Mouse (Mus musculus): ENCODE measurements around the gene Lcn2.
"Not testable (repeated sequence)": the region's sequence is repeated elsewhere in the genome, so short reads cannot be mapped to it uniquely, and the experiment has no call there.

Gene Lcn2

DNA sequence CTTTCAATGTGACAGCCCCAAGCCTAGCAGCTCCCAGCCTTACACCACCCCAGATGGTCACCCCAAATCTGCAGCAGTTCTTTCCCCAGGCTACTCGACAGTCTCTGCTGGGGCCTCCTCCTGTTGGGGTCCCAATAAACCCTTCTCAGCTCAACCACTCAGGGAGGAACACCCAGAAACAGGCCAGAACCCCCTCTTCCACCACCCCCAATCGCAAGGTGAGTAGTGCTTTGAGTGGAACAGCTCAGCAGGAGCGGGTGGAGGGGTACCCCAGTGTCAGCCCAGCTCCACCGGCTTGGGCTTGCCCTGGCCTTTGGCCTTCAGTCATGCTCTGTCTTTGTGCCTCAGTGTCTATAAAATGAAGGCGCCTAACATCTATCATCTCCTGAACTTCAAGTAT, 20.7 kb downstream of the Lcn2 start:
- no peak for DNase-seq (ENCODE audit: low spot score in 2 of 2)

DNA sequence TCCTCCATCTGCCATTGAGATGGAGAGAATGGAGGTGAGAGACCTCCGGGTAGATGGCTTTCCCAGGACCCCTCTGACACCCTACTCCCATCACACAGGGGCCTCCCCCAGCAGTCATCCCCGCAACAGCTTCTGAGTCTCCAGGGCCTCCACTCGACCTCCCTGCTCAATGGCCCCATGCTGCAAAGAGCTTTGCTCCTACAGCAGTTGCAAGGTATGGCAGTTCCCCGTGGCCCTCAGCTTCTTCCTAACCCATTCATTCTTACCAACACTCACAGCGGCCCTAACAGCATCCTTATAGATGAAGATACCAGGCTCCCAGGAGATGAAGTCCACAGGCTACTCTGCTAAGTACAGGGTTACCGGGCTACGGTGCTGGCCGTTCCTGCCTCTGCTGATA, 23.9 kb downstream of the Lcn2 start:
- no peak for DNase-seq (ENCODE audit: low spot score in 2 of 2)

GRCm38 (mm10) chr2:32363376-32364106, 24.5 kb downstream of the Lcn2 start:
- no peak for DNase-seq (ENCODE audit: low spot score in 2 of 2)

DNA sequence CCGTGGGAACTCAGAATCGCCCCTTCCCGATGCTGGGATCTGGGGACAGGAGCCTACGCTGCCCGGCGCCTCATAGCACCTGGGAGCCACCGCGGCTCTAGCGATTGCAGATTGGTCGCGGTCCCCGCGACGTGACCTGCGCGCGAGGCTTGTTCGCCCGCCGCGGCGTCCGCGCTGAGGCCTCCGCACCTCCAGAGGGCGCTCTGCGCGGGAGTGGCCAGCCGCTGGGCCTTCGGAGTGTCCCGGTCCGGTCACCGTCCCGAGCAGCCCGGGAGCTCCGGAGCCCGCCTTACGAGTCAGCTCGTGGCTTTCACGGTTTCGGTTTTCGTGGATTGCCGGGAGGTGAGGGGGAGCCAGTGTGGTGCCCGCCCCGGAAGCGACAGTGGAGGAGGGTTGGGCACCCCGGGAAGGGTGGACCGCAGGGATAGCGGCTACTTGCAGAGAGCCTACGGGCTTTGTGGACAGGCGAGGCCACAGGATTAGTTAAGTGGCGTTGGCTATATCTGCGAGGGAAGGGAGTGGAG, 25.2 kb downstream of the Lcn2 start:
- DNase-seq (ENCODE audit: low spot score in 2 of 2) = peak; percentile 78 to 86

GRCm38 (mm10) chr2:32362274-32362673, 25.8 kb downstream of the Lcn2 start:
- not testable (repeated sequence) for DNase-seq (ENCODE audit: low spot score in 2 of 2)

DNA sequence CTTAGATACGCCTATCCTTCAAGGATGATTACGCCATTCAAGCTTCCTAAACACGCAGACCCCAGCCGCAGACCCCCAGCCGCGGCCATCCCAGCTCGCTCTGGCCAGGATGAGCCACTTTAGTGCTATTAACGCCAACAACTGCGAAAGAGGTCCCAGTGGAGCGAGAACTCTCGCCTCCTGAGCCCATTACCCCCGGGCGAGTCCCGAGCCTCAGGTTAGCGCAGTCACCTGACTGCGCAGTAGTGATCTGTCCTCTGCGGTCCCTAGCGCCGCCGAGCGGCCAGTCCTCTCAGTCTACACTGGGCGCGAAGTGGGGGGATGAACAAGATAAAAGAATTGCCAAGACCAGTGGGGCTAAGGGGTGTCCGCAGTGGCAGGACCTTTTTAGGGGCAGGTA, 26.6 kb downstream of the Lcn2 start:
- DNase-seq (ENCODE audit: low spot score in 2 of 2) = peak; percentile 60 to 66

DNA sequence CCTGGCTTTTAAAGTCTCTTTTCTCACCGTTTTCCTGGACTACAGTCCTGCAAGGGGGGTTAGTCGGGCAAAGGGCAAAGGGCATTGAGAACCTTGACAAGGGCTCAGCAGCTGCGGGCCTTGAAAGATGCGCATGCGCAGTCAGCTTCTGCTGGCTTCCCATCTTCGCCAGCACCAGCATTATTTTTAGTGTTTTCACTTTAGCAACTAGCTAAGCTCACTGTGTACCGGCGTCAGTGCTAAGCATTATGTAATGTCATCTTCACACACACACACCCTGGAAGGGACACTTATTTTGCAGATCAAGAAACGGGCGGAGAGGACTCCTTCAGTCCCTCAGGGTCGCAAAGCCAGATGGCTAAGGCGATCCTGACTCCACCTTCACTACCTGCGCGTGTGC, 27.3 kb downstream of the Lcn2 start:
- peak; percentile 67 to 77 for DNase-seq (ENCODE audit: low spot score in 2 of 2)

GRCm38 (mm10) chr2:32358381-32358780, 29.7 kb downstream of the Lcn2 start:
- DNase-seq (ENCODE audit: low spot score in 2 of 2) = no peak

GRCm38 (mm10) chr2:32357710-32358109, 30.3 kb downstream of the Lcn2 start:
- no peak for DNase-seq (ENCODE audit: low spot score in 2 of 2)

DNA sequence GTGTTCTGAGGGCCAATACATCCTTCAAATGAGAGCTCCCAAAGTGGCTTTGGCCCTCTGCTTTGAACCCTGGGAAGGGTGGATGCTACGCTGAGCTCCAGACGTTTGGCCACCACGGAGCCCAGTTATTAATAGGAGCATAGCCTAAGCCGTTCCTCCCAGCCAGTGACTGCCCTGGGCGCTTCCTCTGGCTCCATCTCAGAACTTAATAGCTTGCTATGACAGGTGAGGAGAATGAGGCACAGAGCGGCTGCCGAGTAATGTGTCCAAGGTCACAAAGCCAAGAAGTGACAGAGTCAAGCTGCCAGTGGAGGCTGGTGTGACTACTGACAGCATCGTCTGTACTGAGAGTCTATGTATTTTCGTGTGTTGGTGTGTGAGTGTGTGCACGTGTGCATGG, 31.8 kb downstream of the Lcn2 start:
- DNase-seq (ENCODE audit: low spot score in 2 of 2) = no peak

DNA sequence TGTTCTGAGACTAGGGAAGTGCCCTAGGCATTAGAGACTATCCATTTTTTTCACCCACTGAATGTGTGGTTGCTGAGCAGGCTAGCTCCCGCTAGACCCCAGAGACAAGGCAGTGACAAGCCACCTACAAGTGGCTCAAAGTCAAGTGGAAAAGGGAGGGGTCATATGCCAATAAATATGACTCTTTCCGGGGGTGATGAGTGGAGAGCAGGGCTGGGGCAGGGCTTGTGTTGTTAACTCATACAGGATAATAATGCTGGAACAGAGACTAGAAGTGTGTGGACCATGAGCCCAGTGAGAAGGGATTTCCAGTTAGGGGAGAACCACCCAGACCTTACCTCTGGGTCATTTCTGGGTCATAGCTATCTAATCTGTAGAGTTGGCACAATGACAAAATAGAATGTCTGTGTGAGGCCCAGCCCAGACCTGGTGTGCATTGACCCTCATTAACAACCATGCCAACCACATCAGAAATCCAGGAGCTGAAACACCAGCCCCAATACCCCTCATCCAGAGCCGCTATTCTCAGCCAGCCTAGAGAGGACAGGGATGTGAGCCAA, 33.6 kb downstream of the Lcn2 start:
- DNase-seq (ENCODE audit: low spot score in 2 of 2) = no peak

DNA sequence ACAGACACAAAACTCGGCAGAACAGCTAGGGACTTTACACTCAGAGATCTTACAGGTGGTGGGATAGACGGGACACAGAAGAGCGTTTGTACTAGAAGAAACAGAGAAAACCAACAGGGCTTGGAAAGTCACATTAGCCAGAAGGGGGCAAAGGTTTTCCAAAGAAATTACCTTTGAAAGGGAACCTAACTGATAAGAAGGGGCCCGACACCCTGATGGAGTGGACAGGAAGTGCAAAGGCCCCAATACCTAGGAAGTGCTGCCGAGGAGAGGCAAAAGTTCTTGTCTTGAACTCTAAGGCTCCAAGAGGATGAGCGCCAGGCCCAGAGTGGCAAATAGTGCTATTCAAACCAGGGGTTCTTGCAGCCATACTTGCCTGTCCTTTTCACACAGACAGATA, 34.2 kb downstream of the Lcn2 start:
- DNase-seq (ENCODE audit: low spot score in 2 of 2) = no peak

- DNase-seq (ENCODE audit: low spot score in 2 of 2) = peak; percentile 84 to 93
Measured at GRCm38 (mm10) chr2:32353007-32353542, 35.0 kb downstream of the Lcn2 start, which contains the start of gene Dnm1. Dnm1 (minus strand) TSS chr2:32353338.

DNA sequence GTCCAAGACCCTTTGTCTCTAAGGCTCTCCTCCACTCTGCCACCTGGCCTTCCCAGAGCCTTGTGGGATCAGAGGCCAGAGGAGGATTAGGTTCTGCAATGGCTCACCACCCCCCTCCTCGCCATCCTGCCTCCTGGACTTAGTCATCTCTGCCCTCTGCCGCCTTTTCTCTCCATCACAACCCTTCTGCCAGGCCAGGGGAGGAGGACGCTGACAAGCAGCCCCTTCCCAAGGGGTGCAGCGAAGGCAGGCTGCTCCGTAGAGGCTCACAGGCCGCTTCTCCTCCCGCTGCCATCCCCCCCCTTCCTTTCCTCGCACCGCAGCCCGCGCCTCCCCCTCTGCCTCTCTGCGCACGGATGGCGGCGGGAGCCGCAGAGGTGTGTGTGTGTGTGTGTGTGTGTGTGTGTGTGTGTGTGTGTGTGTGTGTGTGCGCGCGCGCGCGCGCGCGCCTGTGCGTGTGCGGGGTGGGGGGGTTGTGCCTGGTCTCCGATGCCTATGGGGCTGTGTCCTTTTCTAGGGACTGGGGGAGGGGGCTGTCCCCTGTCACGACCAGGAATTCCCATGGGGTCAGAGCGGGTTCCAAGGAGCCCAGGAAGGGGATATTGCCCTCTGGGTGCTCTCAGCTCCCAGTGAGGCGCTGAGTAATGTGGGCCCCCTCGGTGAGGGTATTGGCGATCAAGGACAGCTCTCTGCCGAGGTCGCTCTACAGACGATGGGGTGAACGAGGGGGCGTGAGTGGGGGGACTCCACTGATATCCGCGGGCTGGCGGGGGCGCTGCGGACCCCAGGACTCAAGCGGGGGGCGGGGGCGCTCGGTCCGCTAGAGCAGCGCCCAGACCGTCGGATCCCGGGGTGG, 35.7 kb downstream of the Lcn2 start, which contains the start of gene Ciz1:
Gene Ciz1 (plus strand): TSS at position 177 of the 856 bp plus-strand sequence.
- no peak for DNase-seq (ENCODE audit: low spot score in 2 of 2)

- no peak for DNase-seq (ENCODE audit: low spot score in 2 of 2)
Measured at GRCm38 (mm10) chr2:32351471-32351961, 36.5 kb downstream of the Lcn2 start.

DNA sequence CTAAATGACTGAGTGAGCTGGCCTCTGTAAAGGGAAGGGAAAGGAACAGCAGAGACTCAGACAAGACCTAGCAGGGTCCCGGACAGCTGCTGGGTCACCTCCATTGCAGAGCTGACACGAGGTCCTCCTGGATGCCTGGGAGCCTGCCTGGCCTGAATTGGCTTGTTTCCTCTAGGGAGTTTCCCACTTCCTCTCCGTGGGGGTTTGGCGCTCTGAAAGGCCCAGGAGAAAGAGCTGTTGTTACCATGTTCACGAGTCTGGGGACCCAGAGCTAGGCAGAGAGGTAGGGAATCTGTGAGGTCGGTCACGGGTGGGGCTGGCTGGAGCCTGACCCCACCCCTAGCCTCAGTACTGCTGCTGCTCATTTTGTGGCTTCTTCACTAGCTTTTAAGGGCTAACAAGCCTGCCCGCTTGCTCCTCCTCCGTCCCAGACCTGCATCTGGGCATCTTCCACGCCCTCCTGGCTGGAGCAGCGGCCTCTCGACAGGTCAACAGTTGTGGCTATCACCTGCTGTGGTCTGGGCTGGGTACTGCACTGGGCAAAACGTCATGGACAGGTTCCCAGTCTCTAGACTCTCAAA, 37.5 kb downstream of the Lcn2 start:
- DNase-seq (ENCODE audit: low spot score in 2 of 2) = no peak

DNA sequence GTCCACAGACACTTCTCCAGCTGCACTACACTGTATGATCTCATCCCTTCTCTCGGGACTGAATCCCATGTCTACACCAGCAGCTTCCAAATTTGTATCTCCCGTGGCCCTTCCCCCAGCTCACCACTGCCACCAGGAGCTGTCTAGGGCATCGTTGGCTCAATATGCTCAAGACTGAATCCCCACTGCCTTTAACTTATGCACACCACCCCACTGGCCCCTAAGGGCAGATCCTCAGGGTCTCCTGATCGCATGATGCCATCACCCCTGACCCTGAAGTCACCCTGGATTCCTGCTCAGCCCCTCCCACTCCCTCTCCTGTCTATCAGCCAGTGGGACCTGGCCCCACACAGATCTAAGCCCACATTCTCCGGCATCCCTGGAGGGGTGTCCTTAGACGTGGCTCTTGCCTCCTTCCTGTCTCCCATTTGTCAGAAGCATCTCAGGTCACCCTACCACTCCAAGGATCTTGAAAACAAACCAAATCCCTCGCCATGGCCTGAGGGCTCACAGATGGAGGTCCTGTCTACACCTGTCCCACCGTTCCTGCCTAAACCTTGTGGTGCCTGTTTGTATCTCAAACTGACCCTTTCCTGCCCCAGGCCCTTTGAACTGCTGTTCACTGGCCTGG, 38.3 kb downstream of the Lcn2 start:
- DNase-seq (ENCODE audit: low spot score in 2 of 2) = no peak

DNA sequence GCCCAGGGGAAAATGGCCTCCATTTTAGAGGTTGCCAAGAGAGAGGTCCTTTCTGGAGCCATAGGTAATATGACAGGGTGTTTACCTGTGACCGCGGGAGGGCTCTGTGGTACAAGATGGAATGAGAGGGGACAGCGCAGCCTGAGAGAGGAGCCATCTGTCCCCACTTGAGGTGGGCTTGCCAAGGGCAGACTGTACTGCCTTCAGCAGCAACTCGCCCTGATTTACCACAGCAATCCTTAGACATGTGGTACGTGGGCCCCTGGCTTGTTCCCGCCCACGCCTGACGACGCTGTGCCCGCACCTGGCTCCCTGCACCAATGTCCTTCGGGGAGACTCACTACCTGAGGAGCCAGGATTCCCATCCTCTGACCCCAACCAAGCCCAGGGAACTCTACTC, 39.7 kb downstream of the Lcn2 start:
- DNase-seq (ENCODE audit: low spot score in 2 of 2) = no peak

DNA sequence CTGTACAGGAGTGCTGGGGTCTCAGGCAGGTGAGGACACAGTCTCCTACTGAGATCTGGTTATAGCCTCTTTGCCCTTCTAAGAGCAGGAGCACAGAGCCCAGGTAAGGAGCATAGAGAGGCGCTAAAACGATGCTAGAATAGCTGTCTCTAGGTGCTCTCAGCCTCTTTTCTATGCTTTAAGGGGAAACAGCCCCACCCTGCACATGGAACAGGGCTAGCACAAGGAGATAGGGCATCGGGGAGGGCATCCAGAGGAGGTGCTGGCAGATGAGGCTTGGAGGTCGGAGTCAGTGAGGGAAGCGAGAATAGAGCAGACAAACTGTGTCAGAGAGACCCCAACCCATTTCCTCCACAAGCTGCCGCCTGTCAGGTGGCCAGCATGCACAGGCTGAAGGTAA, 41.0 kb downstream of the Lcn2 start:
- DNase-seq (ENCODE audit: low spot score in 2 of 2) = no peak

DNA sequence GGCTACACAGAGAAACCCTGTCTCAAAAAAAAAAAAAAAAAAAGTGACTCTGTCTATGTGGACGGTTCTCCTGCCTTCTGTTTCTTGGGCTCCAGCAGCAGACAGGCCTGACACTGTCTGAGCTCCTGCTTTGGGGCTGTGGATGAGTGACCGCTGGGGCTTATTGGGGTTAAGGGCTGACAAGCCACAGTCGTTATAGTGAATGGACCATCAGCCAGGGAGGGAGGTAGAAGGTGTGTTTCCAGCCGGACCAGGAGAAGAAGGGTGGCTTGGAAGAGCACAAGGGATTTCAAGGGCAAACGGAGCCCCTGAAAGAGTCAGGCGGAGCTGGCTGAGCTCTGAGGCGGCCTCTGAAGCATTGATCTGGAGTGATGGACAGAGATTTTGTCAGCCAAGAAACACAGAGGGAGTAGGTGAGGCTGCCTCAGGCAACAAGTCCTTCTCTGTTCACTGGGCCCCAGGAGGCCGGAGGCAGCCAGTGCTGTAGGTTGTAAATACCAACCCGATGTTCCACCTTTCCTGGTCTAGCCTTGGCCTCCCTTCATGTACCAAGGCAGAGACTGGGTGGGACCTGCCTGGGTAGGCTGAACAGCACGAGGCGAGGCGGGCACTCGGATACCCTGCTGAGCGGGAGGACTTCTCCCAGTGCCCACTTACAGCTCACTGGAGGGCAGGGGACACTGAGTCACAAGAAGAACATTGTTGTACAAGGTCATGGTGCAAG, 43.3 kb downstream of the Lcn2 start:
- DNase-seq (ENCODE audit: low spot score in 2 of 2) = no peak

Data from frontal cortex, postnatal 14 days (tissue).